Mouse (Mus musculus) heart, postnatal 25 days (tissue): ENCODE measurements around the gene Nudt9. TPM values are rescaled to one million over a fixed set of nuclear protein-coding genes. Genes with fewer than 3 reads are reported as not detected.

Experiments
- DNase-seq: peaks from one replicate; pipeline ENCODE4 v3.0.0; 2022; ENCODE audit warnings: low spot score
- intact Hi-C: fragments of 180-260 bp; cut with DNase I; formaldehyde crosslinking; loops from one replicate; pipeline ENCODE4 v1.15.1; 2025
- total RNA-seq, 2 experiments: library from RNA; stranded (reverse); gene quantifications; 2 replicates each; pipeline ENCODE4 v1.2.3; 2021

The Nudt9 gene
- total RNA-seq, 2 experiments from 2014 or later = 51.4 to 52.3 TPM

DNA sequence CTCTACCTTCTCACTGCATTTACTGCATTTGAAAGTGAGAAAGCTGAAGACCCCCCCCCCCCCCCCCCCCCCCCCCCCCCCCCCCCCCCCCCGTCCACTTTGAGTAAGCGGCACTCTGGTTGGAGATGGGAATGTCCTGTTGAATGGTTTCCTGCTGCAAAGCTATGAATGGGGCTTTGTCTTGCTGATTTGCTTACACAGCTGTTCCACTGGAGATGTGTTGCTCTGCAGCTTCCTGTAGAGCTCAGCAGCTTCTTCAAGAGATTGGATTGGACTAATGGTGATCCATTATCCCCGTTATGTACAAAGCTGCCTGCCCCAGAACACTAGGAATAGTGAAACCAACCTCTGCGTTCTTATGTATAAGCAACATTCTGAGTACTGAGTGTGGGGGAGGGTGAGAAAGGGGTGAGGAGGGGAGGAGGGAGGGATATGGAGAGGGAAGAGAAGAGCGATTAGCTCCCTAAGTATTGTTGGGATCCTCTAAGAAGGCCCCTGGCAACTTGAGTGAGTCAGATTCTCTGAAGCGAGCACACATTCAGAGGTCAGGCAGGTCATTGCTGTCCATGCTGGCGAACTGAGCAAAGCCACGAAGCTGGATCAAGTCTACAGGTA lies 26.3 kb downstream of the Nudt9 start:
- intact Hi-C loops = loop anchor here (5.0 kb wide), 3 partner anchors 70 to 265 kb away; no protein-coding TSS in a partner anchor
- no peak for DNase-seq

DNA sequence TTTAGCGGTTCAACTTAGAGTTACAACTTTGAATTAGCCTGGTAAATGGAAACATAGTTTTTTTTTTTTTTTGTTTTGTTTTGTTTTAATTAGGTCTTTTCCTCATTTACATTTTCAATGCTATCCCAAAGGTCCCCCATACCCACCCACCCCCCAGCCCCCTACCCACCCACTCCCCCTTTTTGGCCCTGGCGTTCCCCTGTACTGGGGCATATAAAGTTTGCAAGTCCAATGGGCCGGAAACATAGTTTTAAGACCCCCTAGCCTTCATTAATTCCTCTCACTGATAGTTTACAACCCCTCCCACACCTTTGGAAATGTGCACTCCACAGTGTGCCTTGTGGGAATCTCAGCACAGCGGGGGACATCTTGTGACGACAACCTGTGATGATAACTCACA lies 27.5 kb downstream of the Nudt9 start:
- intact Hi-C loops = loop anchor here (5.0 kb wide), 3 partner anchors 71 to 264 kb away; no protein-coding TSS in a partner anchor
- DNase-seq = no peak

DNA sequence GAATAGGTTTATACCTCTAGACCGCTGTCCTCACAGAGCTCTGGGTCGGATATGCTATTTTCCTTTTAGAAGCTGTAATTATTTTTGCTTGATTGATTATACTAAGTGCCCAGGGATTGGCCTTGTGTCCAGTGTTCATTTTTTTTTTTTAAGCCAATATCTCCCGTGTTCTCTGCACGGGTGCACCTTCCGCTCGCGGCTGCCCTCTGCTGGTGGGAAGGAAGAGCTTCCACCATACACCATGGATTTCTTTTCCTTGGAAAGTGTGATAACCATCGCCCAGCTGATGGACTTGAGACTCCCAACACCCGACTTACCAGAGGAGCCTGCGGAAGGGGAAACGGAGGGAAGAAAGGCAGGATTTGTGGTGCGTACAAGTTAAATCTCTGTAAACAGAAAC lies 28.3 kb downstream of the Nudt9 start:
- DNase-seq = no peak
- intact Hi-C loops = loop anchor here (5.0 kb wide), 3 partner anchors 72 to 263 kb away; no protein-coding TSS in a partner anchor

DNA sequence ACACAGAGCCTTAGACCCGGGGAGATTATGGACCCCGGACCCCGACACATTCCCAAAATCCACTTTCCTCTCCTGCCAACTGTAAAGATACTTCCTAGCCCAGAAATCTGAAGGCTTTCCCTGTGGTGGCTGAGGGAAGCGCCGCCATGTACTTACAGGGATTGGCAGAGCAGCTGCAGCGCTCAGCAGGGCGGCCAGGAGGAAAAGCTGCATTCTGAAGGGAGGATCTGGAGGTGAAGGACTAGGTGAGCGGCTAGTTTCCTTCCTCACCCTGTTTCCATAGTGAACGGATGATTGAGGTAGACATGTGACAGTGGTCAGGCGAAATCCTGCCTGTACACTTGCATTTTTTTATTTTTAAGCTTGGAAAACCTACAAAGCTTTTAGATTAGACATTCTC lies 30.3 kb downstream of the Nudt9 start:
- DNase-seq = no peak
- intact Hi-C loops = no loop called here

DNA sequence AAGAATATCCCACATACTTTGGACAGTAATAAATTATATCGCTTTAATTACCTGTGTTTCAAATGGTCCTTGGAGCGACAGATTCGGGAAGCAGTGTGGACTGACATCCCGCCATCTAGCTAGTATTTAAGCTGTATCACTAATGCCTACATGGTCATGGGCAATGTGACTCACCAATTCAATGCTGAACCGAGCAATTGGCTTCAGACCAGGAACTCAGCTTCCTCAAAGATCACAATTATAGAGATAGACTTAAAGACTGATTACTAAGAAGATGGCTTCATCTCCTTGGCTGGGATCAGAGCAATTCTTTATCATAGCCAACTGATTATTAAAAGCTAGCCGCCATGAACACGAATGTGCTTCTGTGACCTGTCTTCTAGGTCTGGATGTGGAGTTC lies 31.4 kb downstream of the Nudt9 start, which contains the start of gene Gm17660:
Gene Gm17660 (minus strand): TSS at position 101 of the 400 bp plus-strand sequence.
- no peak for DNase-seq
- intact Hi-C loops = no loop called here

DNA sequence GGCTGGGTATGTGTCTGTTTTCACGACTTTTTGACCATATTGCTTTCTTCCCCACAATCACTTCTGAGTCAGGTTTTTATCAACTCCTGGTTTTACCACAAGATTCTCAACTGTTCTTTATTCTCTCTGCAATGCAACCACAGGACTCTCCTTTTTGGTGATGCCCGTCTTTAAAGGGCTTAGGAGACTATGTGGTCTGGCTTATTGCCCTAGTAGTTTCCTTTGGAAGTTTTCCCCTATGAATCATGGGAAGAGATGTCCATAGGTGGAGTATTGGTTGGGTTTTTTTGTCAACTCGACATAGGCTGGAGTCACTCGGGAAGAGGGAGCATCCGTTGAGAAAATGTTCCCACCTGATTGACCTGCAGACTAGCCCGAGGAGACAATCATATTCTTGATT lies 34.6 kb downstream of the Nudt9 start:
- intact Hi-C loops = no loop called here
- no peak for DNase-seq

DNA sequence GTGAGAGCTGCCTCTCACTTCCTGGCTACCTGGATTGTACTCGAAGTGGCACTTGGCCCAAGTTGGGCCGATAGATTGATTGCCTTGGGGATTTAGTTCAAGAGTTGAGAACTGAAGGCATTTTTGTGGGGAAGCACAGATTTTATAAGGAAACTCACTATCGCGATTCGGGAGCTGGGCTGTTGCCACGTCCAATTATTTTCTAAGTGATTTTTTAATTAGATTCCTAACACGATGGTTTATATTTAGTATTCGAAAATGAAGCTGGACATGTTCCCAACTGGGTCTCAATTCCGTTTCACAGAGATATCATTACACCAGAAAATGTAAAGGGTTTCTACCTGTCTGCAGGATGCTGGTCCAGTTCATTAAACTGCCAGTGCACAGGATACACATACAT lies 39.3 kb downstream of the Nudt9 start:
- intact Hi-C loops = no loop called here
- no peak for DNase-seq

DNA sequence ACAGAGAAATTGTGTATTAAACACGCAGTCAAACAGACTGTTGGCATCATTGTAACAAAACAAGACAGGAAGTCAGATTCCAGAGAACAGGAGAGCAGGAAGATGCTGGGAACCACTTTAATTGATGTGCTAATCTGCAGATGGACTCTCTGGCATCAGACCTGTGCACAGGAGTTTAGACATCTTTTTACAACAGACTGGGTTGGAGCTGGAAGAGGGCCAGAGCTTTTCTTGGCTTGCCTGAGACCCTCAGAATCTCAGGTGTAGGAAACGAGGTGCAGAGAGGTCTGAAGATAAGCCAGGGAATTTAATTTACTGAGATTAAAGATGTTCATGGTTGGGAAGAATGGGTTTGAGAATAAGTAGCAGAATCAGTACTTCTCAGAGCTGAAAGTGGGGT lies 43.6 kb downstream of the Nudt9 start:
- intact Hi-C loops = no loop called here
- no peak for DNase-seq

DNA sequence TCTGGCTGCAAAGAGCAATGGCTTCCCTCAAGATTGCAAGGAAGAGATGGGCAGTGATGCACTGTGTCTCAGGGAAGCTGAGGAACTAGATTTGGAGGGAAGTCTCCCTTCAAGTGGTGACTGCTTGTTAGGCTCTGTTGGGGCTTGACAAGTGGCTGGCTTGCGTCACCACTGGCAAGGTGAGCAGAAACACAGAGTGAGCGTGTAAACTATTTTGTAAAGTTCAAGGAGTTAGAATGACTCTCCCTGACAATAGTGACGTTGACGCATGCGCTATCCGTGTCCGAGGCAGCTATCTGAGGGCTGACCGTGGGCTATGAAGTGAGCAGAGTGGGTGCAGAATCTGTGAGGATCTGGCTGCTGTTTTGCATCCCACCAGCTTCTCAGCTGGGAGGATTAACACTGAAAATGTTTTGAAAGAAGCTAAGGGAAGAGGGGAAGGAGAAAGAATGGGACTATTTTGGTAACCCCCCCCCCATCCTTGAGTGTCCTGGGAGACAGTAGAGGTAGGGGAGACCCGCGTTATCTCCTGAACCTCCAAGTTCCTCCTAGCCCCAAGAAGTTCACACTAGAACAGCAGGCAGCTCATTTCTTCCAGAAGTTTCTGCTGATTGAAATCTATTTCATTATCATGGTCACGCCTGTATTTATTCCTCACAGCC lies 49.4 kb downstream of the Nudt9 start:
- intact Hi-C loops = no loop called here
- DNase-seq = no peak

DNA sequence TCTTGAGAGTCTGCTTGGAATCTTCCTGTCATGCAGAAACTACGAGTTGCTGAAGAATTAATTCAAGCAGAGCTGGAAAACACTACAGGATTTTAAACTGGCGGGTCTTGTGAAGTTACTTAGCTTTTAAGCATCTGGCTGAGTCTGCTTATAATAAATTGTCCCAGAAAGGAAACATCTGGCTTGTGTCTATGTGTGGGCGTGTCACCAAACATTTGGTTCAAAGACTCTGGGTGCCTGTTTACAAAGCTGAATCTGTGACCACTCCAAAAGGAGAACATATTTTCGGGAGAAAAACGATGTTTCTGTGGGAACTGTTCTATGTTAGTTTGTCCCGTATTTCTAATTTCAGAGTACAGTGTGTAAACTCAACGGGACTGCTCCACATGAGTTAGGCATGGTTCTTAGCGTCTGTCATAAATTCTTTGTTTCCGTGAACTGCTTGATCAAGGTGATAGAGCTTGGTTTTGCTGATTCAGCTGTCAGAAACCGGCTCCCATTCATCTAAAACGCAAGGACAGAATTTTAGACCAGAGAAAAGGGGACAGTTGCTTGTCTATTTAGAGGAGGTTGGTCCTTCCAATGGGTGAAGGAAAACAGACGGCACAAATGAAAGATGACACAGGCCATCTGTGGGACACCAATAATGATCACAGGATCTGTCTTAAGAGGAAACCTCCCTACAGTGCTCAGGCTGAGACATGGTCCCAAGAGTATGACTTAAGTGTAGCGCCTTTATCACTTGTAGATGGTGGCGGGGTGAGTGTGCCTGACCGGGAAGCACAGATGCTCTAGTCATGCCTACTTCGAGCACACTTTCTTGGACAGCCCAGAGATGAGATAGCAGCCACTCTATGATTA lies 50.2 kb downstream of the Nudt9 start:
- DNase-seq = no peak
- intact Hi-C loops = no loop called here

DNA sequence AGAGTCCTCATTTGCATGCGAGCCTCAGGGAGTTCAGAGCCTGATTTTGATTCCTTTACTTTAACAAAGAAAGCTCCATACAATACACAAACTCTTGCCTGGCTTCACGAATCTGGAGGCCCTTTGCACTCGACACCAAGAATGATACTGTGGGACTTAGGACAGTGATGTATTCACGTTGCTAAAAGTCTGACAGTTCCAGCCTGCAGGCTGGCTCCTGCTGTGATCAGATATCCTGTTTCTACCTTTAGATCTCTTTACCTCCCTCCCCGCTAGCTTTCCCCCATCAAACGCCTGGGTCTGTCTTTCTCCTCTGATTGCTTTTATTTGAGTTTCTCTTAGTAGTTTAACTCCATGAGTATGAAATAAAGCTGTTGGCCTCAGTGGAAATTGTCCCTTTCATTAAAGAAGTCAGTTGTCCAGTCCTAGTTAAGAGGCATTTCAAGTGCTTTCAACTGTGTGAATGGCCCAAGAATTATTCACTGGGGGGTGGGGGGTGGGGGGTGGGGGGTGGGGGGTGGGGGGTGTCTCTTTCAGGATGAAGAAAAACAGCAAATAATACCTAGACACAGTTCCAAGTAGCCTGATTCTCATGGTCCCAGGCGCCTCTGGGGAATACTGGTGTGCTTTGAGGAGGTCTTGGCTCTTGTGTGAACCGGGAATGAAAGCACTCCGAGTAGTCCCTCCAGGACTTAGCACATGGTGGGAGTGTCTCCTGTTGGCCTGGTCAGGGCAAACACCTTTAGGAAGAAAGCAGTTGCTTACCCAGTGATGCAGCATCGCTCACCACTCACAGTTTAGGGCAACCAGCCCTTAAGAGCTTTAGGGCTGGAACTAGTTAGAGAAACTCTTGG lies 55.8 kb downstream of the Nudt9 start:
- intact Hi-C loops = no loop called here
- DNase-seq = no peak

DNA sequence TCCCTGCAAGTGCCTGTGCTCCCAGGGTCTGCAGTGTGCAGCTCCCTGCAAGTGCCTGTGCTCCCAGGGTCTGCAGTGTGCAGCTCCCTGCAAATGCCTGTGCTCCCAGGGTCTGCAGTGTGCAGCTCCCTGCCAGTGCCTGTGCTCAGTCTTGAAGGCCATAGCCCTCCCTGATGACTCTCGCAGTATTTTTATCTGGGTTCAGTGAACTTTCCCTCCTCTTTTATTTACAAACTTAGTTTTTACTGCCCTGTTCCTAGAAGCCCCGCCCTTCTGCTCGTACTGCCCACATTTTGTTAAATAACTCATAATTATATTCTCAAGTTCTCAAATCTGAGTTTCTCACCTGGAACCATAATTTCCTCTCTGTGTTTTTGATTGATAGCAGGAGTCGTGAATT lies 57.1 kb downstream of the Nudt9 start:
- intact Hi-C loops = no loop called here

DNA sequence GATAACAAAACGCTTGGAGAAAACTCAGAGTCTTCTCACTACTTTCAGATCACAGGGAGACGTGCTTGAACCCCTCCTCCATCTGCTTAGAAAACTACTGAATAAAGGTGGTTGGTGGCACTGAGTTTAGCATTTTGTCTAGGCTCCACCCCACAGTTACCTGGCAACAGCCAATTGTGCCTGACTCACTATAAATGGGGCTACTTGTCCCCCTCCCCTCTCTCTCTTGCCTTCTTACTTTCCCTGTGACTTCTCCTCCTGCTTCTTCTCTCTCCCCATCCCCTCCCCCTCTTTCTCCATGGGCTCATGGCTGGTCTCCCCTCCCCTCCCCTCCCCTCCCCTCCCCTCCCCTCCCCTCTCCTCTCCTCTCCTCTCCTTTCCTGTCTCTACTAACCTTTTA lies 58.0 kb downstream of the Nudt9 start:
- no peak for DNase-seq
- intact Hi-C loops = no loop called here

More for the DNA sequence above, 57.1 kb downstream of the Nudt9 start:
- DNase-seq = no peak

DNA sequence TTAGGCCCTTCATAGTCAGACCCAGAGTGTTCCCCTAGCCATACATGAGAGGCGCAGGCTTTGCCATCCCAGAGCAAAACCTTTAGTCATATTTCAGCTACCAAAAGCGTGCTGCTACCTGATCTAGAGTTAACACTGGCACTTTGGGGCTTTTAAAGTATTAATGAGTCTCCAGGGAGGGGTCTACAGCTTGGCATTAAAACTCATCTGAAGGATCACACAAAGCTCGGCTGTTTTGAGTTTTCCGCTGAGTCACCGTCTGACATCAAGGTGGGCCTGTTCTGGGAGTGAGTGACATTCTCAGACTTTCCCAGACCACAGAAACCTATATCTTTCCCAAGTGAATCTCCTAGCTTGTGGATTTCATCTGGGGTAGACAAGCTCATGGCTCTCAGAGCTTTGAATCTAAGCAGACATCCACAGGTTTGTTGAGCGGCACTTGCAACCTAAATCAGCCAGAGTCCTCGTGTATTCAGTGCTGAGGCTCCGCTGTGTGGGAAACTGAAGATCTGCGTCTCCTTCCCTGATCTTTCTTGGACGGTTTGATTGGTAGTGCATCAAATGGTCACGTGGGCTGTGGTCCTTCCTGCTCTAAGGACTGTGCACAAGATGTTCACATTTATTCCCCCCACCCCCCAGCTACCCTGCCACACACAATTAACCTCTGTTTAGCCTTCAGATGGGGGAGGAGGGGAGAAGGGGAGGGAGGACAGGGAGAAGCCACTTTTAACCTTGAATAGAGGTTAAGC lies 62.2 kb downstream of the Nudt9 start:
- no peak for DNase-seq
- intact Hi-C loops = no loop called here

DNA sequence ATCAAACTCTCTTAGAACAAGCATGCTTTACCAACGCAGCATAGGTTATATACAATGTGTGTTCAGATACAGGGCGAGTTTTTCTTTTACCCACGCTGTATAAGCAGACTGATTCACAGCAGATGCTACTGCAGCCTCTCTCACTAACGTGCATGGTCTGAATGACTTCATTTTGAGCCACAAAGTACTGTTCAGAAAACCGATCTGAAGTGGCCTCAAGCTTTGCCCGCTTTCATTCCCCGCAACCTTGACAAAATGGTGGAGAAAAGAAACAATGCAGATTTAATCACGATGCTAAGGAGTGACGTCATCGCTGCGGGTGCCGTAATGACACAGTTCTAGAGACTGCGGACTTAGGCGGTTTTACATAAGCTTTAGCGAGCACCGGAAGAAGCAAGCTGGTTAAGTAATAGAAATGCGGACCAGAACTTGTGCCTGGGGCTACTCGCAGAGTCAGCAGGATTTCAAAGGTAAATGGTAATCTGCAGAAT lies 62.8 kb downstream of the Nudt9 start:
- intact Hi-C loops = no loop called here
- DNase-seq = no peak

DNA sequence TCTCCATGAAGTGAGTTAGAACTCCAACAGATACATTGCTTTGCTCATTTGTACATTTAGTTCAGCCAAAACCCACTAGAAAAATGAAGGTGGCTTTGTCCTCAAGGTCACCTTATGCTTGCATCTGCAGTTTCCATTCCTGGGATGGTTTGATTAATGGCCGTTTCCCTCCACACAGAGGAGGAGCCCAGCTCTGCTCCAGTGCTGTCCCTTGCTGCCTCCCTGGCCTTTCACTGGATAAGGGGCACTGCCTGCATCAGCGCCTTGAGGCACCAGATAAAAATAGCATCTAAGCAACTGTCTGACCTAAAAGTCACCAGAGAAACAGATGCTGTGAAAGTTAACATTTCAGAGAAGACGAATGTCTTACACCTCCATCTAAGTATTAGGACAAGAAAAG lies 63.4 kb downstream of the Nudt9 start:
- intact Hi-C loops = no loop called here
- no peak for DNase-seq

DNA sequence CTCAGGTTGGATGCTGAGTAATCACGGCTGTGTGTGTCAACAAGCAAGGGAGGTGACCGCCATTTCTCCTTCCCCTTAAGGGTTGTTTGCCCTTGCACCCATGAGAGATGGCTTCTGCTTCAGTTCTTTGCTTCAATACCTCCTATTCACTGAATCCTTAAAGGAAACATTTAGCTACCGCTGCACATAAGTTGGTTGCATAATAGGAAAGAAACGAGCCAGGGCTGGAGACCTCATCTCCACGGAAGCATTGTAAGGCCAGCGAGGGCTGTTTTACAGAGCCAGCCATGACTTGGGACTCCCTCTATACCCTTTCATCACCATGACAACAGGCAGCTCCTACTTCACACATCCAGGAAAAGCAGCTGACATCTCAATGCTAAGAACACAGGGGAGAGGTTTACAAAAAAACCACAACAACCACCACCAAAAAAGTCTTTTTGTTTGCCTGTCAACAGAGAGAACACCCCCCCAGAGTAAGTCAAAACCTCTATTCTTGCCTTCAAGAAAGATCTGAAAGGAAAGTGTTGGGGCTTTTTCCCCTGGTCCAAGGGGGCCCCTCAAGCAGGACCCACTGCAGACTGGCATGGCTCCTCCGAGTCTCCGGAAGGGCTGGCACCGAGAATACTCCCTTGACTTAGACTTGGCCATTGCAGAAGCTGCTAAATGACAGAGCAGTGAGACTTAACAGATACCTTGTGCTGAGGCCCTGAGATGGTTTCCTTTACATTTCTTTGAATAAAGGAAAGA lies 64.2 kb downstream of the Nudt9 start:
- intact Hi-C loops = no loop called here
- DNase-seq = no peak

DNA sequence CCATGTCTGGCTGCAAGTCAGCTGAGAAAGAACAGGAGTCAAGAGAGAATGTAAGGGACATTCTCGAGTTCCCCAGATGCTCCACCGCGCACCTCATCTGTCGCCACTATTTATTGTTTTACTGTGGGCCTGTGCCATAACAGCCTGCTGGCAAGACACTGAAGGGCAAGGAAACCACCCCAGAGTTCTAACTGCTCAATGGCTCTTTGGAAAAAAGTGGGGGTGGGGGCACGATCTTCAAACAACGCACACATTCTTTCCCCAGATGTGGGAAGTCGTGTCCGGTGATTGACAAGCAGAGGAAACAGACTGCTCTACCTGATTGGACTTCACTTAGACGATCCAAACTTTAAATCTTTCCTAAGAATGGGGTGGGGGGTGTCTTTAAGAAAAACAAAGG lies 65.9 kb downstream of the Nudt9 start:
- intact Hi-C loops = no loop called here
- no peak for DNase-seq
